Mouse (Mus musculus) A20 (cell line): ENCODE measurements around the gene Mfge8.

Experiments used
- DNase-seq: peaks from one replicate; pipeline ENCODE4 v3.0.0-alpha.2; 2011; ENCODE audit warnings: low read depth, low spot score

The Mfge8 gene

DNA sequence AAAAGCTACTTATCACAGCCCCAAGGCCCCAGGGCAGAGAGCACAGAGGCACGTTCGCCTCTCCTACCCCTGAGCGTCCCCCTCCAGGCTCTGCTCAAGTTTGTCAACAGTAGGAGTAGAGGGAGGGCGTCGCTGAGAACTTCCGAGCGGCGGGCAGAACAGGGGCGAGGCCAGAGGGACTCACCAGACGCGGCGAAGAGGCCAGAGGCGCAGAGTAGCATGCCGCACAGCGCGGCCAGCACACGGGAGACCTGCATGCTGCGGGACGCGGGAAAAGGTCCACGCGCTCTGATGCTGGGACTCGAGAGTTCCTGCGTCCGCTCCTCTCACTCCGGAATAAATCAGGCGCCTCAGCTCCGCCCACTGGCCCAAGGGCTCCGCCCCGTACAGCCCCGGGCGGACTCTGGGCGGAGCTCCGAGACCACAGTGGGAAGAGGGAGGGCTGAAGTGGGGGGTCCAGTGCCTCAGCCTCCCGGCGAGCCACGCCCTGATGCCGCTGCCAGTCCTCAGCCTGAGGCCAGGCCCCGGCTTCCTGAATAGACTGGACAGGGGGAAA lies at the start of gene Mfge8:
Gene Mfge8, minus strand, starts transcription at position 350 of the 556 bp plus-strand sequence.
- DNase-seq: peak; percentile 92

- no peak for DNase-seq
Observed at GRCm38 (mm10) chr7:79194560-79195413, 45.9 kb upstream of the Mfge8 start.

DNA sequence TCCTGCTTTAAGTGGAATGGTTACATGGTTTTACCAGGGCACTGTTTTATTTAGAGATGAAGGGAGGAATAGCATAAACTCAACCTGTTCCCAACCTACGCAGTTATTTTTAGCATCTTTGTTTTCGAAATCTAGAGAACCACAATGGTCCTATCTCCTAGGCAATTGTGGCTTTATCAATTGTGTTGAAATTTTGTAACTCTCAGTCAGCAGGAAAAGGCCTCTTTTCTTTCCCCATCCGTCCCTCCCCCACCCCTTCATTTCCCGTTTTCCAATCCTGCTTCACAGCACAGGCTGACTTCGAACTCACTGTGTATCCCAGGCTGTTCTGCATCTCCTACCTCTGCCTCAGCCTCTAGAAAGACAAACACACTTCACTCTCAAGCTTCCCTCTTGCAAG lies 45.1 kb upstream of the Mfge8 start:
- no peak for DNase-seq

DNA sequence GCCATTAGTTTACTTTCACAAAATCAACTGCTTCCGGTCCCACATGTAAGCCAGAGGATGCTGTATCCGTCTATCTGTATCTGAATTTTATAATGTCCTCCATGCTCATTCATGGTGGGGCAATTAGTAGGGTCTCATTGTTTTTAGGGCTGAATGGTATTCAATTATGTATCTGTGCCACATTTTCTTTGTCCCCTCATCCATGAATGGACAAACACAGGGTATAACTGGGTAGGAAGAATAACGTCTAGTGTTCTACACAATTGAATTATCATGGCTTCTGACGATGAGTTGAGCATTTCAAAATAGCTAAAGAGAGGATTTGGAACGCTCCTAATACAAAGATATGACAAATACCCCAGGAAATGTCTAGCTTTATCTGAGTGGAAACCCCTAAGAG lies 42.6 kb upstream of the Mfge8 start:
- no peak for DNase-seq

- DNase-seq: no peak
Observed at GRCm38 (mm10) chr7:79190592-79190991, 41.7 kb upstream of the Mfge8 start.

- no peak for DNase-seq
Observed at GRCm38 (mm10) chr7:79189211-79189610, 40.4 kb upstream of the Mfge8 start.

- DNase-seq: no peak
Observed at GRCm38 (mm10) chr7:79187591-79187990, 38.7 kb upstream of the Mfge8 start.

DNA sequence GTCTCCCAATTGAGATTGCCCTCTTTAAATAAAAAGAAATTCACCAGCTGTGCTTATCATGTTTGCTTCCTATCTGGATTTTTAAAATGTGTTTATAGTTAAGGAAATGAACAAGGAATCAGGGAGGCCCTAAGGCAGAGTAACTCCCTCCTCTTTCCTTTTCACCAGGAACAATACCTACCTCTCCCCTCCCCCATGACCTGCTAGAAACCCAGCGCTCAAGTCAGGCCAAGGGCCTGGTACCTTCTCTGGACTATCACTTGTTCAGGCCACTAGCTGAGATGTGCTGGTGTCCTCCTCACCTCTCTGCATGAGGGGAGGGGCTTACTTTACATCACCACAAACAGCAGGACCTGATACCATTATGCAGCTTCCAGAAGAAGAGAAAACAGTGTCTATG lies 34.6 kb upstream of the Mfge8 start:
- DNase-seq: no peak

DNA sequence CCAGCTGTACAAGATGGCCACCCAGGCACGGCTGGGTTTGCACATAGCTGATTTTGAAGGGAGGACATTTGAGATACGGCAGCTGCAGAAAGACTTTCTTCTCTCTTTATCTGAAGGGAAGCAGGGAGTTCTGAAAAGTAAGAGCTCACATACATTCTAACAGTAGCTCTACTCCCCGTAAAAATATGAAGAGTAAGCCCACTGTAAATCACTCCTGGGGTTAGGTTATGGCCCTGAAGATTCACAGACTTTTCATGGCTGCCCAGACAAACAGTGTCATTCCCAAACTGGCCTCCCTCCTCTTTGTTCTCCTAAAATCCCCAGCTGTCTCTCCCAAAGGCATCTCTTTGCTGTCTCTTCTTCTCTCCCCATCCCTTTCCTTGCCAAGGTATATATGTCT lies 24.9 kb upstream of the Mfge8 start:
- DNase-seq: no peak

DNA sequence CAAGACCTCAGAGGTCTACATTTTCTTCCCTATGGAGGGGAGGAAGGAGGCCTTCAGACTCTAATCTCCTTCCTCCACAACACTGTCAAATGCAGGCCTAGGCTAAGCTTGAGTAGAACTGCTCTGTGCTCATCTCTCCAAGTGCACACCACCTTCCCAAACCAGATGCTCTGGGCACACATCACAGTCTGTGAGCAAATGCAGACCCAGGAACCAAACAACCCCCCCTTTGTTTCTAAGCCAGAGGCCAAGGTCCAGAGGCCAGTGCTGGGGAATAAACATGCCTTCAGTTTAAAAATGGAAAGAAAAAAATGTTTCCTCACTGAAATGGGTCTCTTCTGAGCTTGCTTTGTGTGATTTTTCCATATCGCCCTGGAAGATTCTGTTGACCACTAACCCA lies 22.9 kb upstream of the Mfge8 start:
- no peak for DNase-seq

- DNase-seq: no peak
Observed at GRCm38 (mm10) chr7:79167006-79167562, 18.2 kb upstream of the Mfge8 start.

DNA sequence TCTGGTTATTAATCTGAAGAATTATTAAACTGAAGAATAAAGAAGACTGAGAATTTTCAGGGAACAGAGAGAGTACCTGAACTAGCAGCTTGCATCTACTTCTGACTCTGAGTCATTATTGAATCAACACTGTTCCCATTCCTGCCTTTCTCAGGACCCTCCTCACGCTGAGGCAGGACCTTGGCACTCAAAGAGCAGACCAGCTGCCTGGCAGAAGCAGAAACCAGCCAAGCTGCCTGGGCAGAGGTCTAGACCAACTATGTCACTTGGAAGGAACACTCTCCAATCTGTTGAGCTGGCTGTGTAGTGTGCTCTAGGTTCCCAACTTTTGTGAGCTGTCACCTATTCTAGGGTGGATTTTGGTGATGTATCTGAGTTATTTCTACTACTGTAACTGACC lies 10.5 kb upstream of the Mfge8 start:
- DNase-seq: no peak

DNA sequence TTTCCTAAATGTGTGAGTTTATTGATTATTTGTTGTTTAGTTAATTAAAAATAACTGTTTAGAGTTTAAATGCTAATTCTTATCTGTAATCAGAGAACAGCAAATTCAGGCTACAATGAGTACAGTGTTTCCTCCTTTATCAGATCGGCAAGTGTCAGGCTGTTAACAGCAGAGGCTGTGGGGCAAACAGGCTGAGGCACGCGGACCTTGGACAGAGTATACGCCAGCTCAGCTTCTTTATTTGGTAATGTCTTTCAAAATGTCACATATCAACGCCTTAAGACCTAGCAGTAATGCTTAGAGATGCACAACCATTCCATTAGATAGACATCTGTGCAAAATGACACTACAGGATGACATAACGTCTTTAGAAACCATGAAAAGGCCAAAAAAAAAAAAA lies 662 bp upstream of the Mfge8 start:
- DNase-seq: no peak

- DNase-seq: no peak
Observed at GRCm38 (mm10) chr7:79147931-79148653, 768 bp downstream of the Mfge8 start.

DNA sequence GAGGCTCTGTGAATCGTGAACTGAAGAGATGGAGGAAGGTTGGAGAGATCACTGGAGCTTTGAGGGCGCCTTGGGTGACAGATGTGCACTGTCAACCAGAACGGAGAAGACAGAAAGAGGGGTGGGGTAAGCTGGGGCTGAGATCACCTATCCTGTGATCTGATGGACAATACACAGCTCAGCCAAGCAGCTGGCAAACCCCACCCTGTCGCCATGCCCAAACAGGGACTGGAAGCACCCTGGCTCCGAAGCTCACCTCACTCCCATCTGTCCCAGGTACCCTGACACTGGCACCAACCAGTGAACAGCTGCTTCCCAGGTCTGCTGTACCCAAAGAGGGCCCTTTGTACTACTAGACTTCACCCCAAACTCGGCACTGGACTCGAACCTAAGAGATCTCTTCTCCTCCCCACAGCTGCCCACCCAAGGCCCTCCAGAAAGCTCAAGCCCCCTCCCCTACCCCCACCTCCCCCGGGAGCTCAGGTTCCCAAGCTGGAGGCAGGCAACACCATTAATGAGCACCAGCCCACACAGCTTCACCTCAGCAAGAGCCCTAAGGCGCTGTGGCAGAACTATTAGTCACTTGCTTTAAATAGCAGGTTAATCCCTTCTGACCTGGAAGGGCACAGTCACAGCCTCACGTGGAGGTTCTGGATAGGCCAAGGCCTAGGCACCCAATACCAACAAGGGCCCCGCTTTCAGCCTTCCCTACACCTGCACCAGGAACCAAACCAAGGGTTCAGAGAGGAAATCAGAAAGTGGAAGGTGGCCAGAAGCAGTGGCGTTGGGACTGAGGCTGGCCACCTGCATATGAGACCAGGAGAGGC lies 1.6 kb downstream of the Mfge8 start:
- no peak for DNase-seq

DNA sequence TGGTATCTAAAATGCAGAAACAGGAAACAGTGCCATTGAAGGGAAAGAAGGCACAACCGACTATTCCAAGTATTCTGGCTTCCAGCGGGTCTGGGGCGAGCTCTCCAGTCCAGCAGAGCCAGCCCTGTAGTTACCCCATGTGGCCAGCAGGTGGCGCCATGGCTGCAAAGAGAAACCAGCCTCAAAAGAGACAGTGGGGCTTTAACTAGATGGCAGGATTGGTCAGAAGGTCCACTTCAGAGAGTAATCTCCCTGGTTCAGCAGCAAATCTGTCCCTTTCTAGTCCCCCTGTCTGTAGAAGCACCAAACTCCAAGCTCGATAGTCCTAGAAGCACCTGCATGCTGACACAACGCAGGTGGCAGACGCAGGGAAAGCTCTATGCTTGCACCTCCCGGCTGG lies 8.0 kb downstream of the Mfge8 start:
- peak; percentile 60 for DNase-seq

- DNase-seq: no peak
Observed at GRCm38 (mm10) chr7:79139891-79140591, 8.8 kb downstream of the Mfge8 start.

- no peak for DNase-seq
Observed at GRCm38 (mm10) chr7:79139328-79139824, 9.5 kb downstream of the Mfge8 start.

DNA sequence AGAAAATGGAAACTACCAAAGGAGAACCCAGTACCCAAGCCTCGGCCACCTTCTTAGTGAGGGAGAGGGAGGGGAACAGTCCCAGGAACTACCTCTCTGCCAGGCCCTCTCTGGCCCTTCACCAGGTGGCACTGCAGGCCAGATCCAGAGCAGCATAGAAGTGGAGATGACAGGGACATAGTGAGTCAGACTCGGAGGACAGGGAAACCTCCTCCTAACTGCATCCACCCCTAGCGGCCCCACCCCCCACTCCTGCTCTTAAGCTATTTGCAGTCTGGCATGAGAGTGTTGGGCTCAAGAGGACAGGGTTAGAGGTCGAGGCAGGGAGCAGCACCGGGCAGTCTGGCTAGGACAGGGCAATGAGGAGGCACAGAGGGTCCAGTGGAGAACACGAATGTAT lies 15.5 kb downstream of the Mfge8 start:
- no peak for DNase-seq

GRCm38 (mm10) chr7:79130843-79131444 lies 17.9 kb downstream of the Mfge8 start, which contains the start of gene Hapln3:
Gene Hapln3, minus strand, starts transcription at chr7:79131018.
- no peak for DNase-seq
